29 mouse cellular contexts compared by ENCODE assay signal in genomic region chr8:44708659-44709170, GRCm38 (mm10).
DNase-seq lines count a peak whose midpoint lies in the region; ATAC-seq lines count a peak whose summit lies in the region.
"Had no signal": no experiment of that assay in that cellular context is flagged by ENCODE, and none has a peak within 500 bp of the region (broad histone marks: within the 10 kb centered on the region; RNA-seq: fewer than 3 reads in every experiment).

No protein-coding gene starts in this region.

- WGBS in kidney, embryonic 14.5 days: 30% methylated on average over 7 of the region's 7 CpGs
- WGBS in neural tube, embryonic 12.5 days: 38% methylated on average over 7 of the region's 7 CpGs
- WGBS in limb, embryonic 11.5 days: 10% methylated on average over 7 of the region's 7 CpGs
- WGBS in neural tube, embryonic 14.5 days: 22% methylated on average over 7 of the region's 7 CpGs

- DNase-seq in kidney, postnatal 4 days: no peak
- no peak for DNase-seq in neural tube, embryonic 10.5 days (ENCODE audit: extremely low spot score, low spot score)
- peak; percentile 32 for DNase-seq in limb, embryonic 11.5 days (ENCODE audit: low spot score)
- no peak for DNase-seq in natural killer cell, adult 2 months (ENCODE audit: low spot score in 2 of 2)
- DNase-seq in urinary bladder, adult 2 months (ENCODE audit: low spot score): no peak
- DNase-seq: adrenal gland, postnatal 14 days; cerebellum, adult 18-20 months; cerebellum, postnatal 10 days; gastrocnemius, postnatal 25 days; heart, adult 11 months; heart, postnatal 36 days; layer of hippocampus, postnatal 36 days; left cerebral cortex, postnatal 4 days; liver, embryonic 13.5 days; lung, postnatal 14 days; retina, postnatal 1 day; right cerebral cortex, postnatal 14 days; thymus, adult 18-20 months; thymus, postnatal 25 days had no signal

- no peak overlapping the region for H3K27ac ChIP-seq in kidney, embryonic 14.5 days (ENCODE audit: low read depth, low read length)
- H3K27ac ChIP-seq in neural tube, embryonic 12.5 days: no peak overlapping the region
- H3K27ac ChIP-seq in limb, embryonic 11.5 days (replicated peaks; ENCODE audit: low read depth, low read length): no peak overlapping the region
- H3K27ac ChIP-seq in neural tube, embryonic 14.5 days (ENCODE audit: low read depth, low read length): no peak overlapping the region
- H3K27ac ChIP-seq: hindbrain, embryonic 13.5 days; layer of hippocampus, adult 2 months; liver, embryonic 13.5 days; midbrain, embryonic 10.5 days; midbrain, embryonic 15.5 days; neural tube, embryonic 13.5 days had no signal

- H3K9me3 ChIP-seq in kidney, embryonic 14.5 days (ENCODE audit: control insufficient read depth, low read length): no peaks in the 10 kb centered on the region
- no peaks in the 10 kb centered on the region for H3K9me3 ChIP-seq in neural tube, embryonic 12.5 days
- H3K9me3 ChIP-seq in limb, embryonic 11.5 days (ENCODE audit: control insufficient read depth, low read length): no peaks in the 10 kb centered on the region
- H3K9me3 ChIP-seq in neural tube, embryonic 14.5 days (ENCODE audit: control insufficient read depth, low read length): no peaks in the 10 kb centered on the region
- H3K9me3 ChIP-seq: hindbrain, embryonic 13.5 days; liver, embryonic 13.5 days; midbrain, embryonic 10.5 days; midbrain, embryonic 15.5 days; neural tube, embryonic 13.5 days had no signal

- no peaks in the 10 kb centered on the region for H3K27me3 ChIP-seq in kidney, embryonic 14.5 days (ENCODE audit: control insufficient read depth, insufficient read depth, low read length)
- H3K27me3 ChIP-seq in neural tube, embryonic 12.5 days (replicated peaks): no peaks in the 10 kb centered on the region
- no peaks in the 10 kb centered on the region for H3K27me3 ChIP-seq in limb, embryonic 11.5 days (ENCODE audit: control insufficient read depth, insufficient read depth, low read length)
- H3K27me3 ChIP-seq in neural tube, embryonic 14.5 days (ENCODE audit: control insufficient read depth, insufficient read depth, low read length): no peaks in the 10 kb centered on the region
- H3K27me3 ChIP-seq: hindbrain, embryonic 13.5 days; liver, embryonic 13.5 days; midbrain, embryonic 15.5 days; neural tube, embryonic 13.5 days had no signal

- peak; percentile 79 for ATAC-seq in kidney, embryonic 14.5 days (ENCODE audit: low FRiP score, low TSS enrichment)
- ATAC-seq in neural tube, embryonic 12.5 days (ENCODE audit: low FRiP score, low read depth): peak; percentile 17; the same call in 1 of the 2 replicates
- no peak for ATAC-seq in limb, embryonic 11.5 days (ENCODE audit: insufficient number of reproducible peaks, low FRiP score, low TSS enrichment, low read depth)
- ATAC-seq in neural tube, embryonic 14.5 days (ENCODE audit: low read depth): peak; percentile 11; the same call in 1 of the 2 replicates
- ATAC-seq: intestine, postnatal 0 days; midbrain, embryonic 15.5 days had no signal

- H3K36me3 ChIP-seq in kidney, embryonic 14.5 days (ENCODE audit: control insufficient read depth, insufficient read depth, low read length): no peaks in the 10 kb centered on the region
- H3K36me3 ChIP-seq in neural tube, embryonic 12.5 days: no peaks in the 10 kb centered on the region
- no peaks in the 10 kb centered on the region for H3K36me3 ChIP-seq in limb, embryonic 11.5 days (ENCODE audit: control insufficient read depth, insufficient read depth, low read length)
- H3K36me3 ChIP-seq in neural tube, embryonic 14.5 days (ENCODE audit: control insufficient read depth, insufficient read depth, low read length): no peaks in the 10 kb centered on the region
- H3K36me3 ChIP-seq: hindbrain, embryonic 13.5 days; liver, embryonic 13.5 days; midbrain, embryonic 10.5 days; midbrain, embryonic 15.5 days; neural tube, embryonic 13.5 days had no signal

- no peak overlapping the region for H3K4me3 ChIP-seq in kidney, embryonic 14.5 days (ENCODE audit: low read length)
- no peak overlapping the region for H3K4me3 ChIP-seq in neural tube, embryonic 12.5 days
- H3K4me3 ChIP-seq in limb, embryonic 11.5 days (ENCODE audit: low read depth, low read length): no peak overlapping the region
- no peak overlapping the region for H3K4me3 ChIP-seq in neural tube, embryonic 14.5 days (ENCODE audit: low read depth, low read length)
- H3K4me3 ChIP-seq: hindbrain, embryonic 13.5 days; layer of hippocampus, adult 2 months; liver, embryonic 13.5 days; midbrain, embryonic 10.5 days; midbrain, embryonic 15.5 days; neural tube, embryonic 13.5 days had no signal

- H3K4me2 ChIP-seq in kidney, embryonic 14.5 days (replicated peaks; ENCODE audit: low read depth, low read length): no peak overlapping the region
- no peak overlapping the region for H3K4me2 ChIP-seq in neural tube, embryonic 12.5 days (replicated peaks)
- H3K4me2 ChIP-seq in limb, embryonic 11.5 days (ENCODE audit: low read depth, severe bottlenecking): no peak overlapping the region; the same call in 1 of the 2 replicates
- no peak overlapping the region for H3K4me2 ChIP-seq in neural tube, embryonic 14.5 days (ENCODE audit: low read depth, low read length)
- H3K4me2 ChIP-seq: heart, embryonic 11.5 days; hindbrain, embryonic 13.5 days; liver, embryonic 13.5 days; midbrain, embryonic 15.5 days; neural tube, embryonic 13.5 days had no signal

- H3K9ac ChIP-seq in kidney, embryonic 14.5 days (ENCODE audit: low read depth, low read length): no peak overlapping the region
- no peak overlapping the region for H3K9ac ChIP-seq in neural tube, embryonic 12.5 days
- H3K9ac ChIP-seq in limb, embryonic 11.5 days (ENCODE audit: low read length): no peak overlapping the region
- no peak overlapping the region for H3K9ac ChIP-seq in neural tube, embryonic 14.5 days (replicated peaks; ENCODE audit: low read depth, low read length)
- H3K9ac ChIP-seq: hindbrain, embryonic 13.5 days; liver, embryonic 13.5 days; midbrain, embryonic 15.5 days; neural tube, embryonic 13.5 days had no signal

- H3K4me1 ChIP-seq in kidney, embryonic 14.5 days (ENCODE audit: control insufficient read depth, insufficient read depth, low read length): no peaks in the 10 kb centered on the region
- no peaks in the 10 kb centered on the region; the same call in 1 of the 2 replicates for H3K4me1 ChIP-seq in neural tube, embryonic 12.5 days
- peaks cover 7% of the 10 kb centered on the region; the same call in 1 of the 2 replicates for H3K4me1 ChIP-seq in limb, embryonic 11.5 days (ENCODE audit: control insufficient read depth, insufficient read depth, low read length)
- H3K4me1 ChIP-seq in neural tube, embryonic 14.5 days (ENCODE audit: control insufficient read depth, insufficient read depth, low read length): no peaks in the 10 kb centered on the region
- H3K4me1 ChIP-seq: hindbrain, embryonic 13.5 days; liver, embryonic 13.5 days; midbrain, embryonic 10.5 days; midbrain, embryonic 15.5 days had no signal
